Mouse (Mus musculus): Measurements from ENCODE around the gene Ficd. TPM values are rescaled to one million over a fixed set of nuclear protein-coding genes. Genes with fewer than 3 reads are reported as not detected.
"Not testable (repeated sequence)": the region's sequence is repeated elsewhere in the genome, so short reads cannot be mapped to it uniquely, and the experiment has no call there.

Gene Ficd
- polyA plus RNA-seq, 1 experiment from 2014 or later, result 3.3 TPM

DNA sequence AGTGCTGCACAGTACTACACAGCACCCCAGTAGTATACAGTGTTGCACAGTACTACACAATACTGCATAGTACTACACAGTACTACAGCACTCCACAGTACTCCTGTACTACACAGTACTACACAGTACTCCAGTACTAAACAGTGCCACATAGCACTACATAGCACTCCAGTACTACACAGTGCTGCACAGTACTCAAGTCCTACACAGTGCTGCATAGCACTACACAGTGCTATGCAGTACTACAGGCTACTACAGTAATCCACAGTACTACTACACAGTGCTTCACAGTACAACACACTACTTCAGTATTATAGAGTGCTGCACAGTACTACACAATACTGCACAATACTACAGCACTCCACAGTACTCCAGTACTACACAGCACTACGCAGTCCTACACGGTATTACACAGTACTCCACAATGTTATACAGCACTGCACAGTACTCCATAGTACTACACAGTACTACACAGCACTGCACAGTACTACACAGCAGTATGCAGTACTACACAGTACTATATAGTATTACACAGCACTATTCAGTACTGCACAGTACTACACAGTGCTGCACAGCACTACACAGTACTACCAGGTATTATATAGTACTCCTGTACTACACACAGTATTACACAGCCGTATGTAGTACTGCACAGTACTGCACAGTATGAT is 44.6 kb downstream of the Ficd start:
- Histone ChIP-seq H3K4me1 (0 out of 2 replicates have a peak, but pooled peaks cover 5% of the 10 kb centered on the region), H3K9me3 (replicated peaks) (no peaks in the 10 kb centered on the region), H3K27ac (no peak overlapping the region), H3K4me3 (no peak overlapping the region), H3K4me2 (no peak overlapping the region), H3K27me3 (replicated peaks) (peaks cover 28% of the 10 kb centered on the region), H3K9ac (no peak overlapping the region), H3K36me3 (peaks cover 33% of the 10 kb centered on the region)
- peak; percentile 33; the same call in 1 of the 2 replicates for ATAC-seq
- WGBS (ENCODE audit: insufficient replicate concordance), result 81% methylated on average over 3 of the region's 3 CpGs

DNA sequence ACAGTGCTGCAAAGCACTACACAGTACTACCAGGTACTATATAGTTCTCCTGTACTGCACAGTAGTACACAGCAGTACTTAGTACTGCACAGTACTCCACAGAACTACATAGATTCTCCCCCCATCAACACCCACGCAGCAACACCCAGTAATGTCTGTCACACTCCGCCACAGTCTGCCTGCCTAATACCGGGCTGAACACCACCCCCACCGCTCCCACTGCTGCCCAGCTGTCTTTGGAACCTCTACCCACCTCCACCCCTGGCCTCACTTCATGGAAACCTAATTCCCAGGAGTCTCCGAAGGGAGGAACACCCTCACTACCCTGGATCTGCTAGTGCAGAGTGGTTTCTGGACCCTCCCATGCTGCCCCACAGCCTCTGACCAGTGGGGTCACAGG is 45.2 kb downstream of the Ficd start:
- Histone ChIP-seq H3K36me3 (peaks cover 27% of the 10 kb centered on the region), H3K9ac (no peak overlapping the region), H3K4me2 (no peak overlapping the region), H3K4me1 (0 out of 2 replicates have a peak, but pooled peaks cover 5% of the 10 kb centered on the region), H3K4me3 (no peak overlapping the region), H3K27ac (no peak overlapping the region), H3K9me3 (replicated peaks) (no peaks in the 10 kb centered on the region), H3K27me3 (replicated peaks) (peaks cover 28% of the 10 kb centered on the region)
- WGBS (ENCODE audit: insufficient replicate concordance), result 78% methylated on average over 5 of the region's 5 CpGs
- no peak for ATAC-seq

DNA sequence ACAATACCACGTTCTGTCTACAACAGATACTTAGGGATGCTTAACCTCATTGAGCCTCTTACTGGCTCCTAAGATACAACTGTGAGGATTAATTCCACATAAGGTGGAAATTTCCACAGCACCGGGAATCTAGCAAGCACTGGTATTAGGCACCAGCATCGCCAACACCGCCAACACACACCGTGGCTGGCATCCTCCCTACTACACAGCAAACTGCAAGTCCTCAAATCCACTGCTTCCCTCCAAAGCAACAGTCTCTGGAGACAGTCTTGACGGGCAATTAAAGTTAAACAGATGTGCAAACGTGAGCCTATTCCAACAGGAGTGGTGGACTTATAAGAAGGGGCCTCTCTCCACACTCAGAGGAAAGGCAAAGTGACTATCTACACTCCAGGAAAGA is 45.7 kb downstream of the Ficd start:
- Histone ChIP-seq H3K36me3 (peaks cover 22% of the 10 kb centered on the region), H3K9me3 (replicated peaks) (no peaks in the 10 kb centered on the region), H3K27me3 (replicated peaks) (peaks cover 28% of the 10 kb centered on the region), H3K4me2 (no peak overlapping the region), H3K9ac (no peak overlapping the region), H3K4me3 (no peak overlapping the region), H3K4me1 (0 out of 2 replicates have a peak, but pooled peaks cover 5% of the 10 kb centered on the region), H3K27ac (no peak overlapping the region)
- ATAC-seq, result no peak
- WGBS (ENCODE audit: insufficient replicate concordance), result 72% methylated on average over 7 of the region's 7 CpGs

DNA sequence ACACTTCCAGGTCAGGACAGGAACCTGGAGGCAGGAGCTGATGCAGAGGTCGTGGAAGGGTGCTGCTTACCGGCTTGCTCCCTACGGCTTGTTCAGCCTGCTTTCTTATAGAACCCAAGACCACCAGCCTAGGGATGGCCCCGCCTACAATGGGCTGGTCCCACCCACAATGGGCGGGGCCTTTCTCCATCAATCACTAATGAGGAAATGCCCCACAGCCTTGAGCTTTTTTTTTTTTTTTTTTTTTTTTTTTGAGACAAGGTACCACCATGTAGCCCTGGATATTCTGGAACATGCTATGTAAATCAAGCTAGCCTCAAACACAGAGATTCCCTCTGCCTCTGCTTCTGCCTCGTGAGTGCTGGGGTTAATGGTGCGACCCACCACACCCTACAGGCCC is 46.3 kb downstream of the Ficd start:
- no peak overlapping the region for H3K27ac ChIP-seq
- no peak overlapping the region for H3K9ac ChIP-seq
- H3K36me3 ChIP-seq, result peaks cover 16% of the 10 kb centered on the region
- ATAC-seq, result no peak
- H3K27me3 ChIP-seq (replicated peaks), result peaks cover 28% of the 10 kb centered on the region
- H3K4me3 ChIP-seq, result no peak overlapping the region
- WGBS (ENCODE audit: insufficient replicate concordance), result 67% methylated on average over 7 of the region's 7 CpGs
- no peak overlapping the region for H3K4me2 ChIP-seq
- H3K4me1 ChIP-seq, result 0 out of 2 replicates have a peak, but pooled peaks cover 5% of the 10 kb centered on the region
- H3K9me3 ChIP-seq (replicated peaks), result no peaks in the 10 kb centered on the region

DNA sequence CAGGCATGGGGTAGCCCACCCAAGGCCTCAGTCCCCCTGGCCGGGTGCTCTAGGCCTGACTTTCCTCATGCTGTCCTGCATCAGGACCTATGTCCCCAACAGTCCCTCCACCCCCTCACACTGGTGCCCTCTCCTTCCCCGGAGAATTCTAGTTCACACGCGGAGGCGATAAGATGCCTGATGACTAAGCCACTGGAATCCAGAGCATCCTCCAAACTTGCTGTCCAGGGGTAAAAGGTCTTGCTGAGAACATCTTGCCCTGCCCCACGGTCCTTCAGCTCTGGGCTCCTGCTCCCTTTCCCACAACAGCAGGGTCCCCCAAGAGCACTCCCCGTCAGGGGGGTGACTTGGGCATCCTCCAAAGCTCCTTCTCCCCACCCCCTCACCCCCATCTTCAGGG is 47.0 kb downstream of the Ficd start:
- Histone ChIP-seq H3K9ac (no peak overlapping the region), H3K36me3 (peaks cover 9% of the 10 kb centered on the region), H3K4me2 (no peak overlapping the region), H3K4me3 (no peak overlapping the region), H3K27me3 (replicated peaks) (peaks cover 28% of the 10 kb centered on the region), H3K4me1 (0 out of 2 replicates have a peak, but pooled peaks cover 5% of the 10 kb centered on the region), H3K9me3 (replicated peaks) (no peaks in the 10 kb centered on the region), H3K27ac (no peak overlapping the region)
- ATAC-seq, result no peak
- 64% methylated on average over 7 of the region's 7 CpGs for WGBS (ENCODE audit: insufficient replicate concordance)

DNA sequence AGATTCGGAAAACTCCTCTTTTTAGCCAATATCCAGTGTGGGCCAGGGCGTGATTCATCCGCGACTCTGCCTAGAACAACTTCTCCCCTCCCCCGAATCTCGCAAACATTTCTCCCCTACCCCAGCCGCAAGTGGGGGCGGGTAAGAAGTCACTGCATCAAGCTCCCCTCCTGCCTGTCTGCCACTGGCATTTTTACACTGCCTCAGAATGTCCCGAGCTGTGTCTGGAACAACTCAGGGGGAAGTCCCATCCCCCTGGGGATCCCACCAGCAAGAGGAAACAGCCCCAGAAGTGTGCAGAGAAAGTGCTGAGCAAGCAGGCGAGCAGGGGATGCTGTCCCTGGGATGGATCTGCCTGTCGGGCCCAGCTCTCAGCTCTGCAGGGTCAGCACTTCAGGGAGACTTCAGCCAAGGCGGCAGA is 48.0 kb downstream of the Ficd start:
- Histone ChIP-seq H3K27ac (peak overlapping the region; percentile 50; the same call in 1 of the 2 replicates), H3K4me2 (no peak overlapping the region), H3K9ac (no peak overlapping the region), H3K9me3 (replicated peaks) (no peaks in the 10 kb centered on the region), H3K27me3 (replicated peaks) (peaks cover 28% of the 10 kb centered on the region), H3K4me3 (no peak overlapping the region), H3K36me3 (peaks cover under 1% of the 10 kb centered on the region), H3K4me1 (peaks cover 6% of the 10 kb centered on the region; the same call in 1 of the 2 replicates)
- ATAC-seq, result no peak
- 18% methylated on average over 12 of the region's 12 CpGs for WGBS (ENCODE audit: insufficient replicate concordance)

DNA sequence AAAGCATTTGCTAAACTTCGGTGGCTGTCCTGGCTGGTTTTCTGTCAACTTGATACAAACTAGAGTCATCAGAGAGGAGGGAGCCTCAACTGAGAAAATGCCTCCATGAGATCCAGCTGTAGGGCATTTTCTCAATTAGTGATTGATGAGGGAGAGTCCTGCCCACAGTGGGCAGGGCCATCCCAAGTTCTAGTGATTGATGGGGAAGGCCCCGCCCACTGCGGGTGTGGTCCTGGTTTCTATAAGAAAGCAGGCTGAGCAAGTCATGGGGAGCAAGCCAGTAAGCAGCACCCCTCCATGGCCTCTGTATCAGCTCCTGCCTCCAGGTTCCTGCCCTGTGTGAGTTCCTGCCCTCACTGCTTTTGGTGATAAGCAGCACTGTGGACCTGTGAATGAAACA is 48.5 kb downstream of the Ficd start:
- H3K4me1 ChIP-seq, result peaks cover 11% of the 10 kb centered on the region; the same call in 1 of the 2 replicates
- H3K27me3 ChIP-seq (replicated peaks), result peaks cover 28% of the 10 kb centered on the region
- H3K4me3 ChIP-seq; ATAC-seq; H3K9me3 ChIP-seq (replicated peaks); H3K27ac ChIP-seq; H3K9ac ChIP-seq; H3K4me2 ChIP-seq; H3K36me3 ChIP-seq: not testable (repeated sequence)
- 30% methylated on average over 3 of the region's 3 CpGs for WGBS (ENCODE audit: insufficient replicate concordance)

GRCm38 (mm10) chr5:113786985-113787384 is 51.4 kb downstream of the Ficd start:
- peaks cover 28% of the 10 kb centered on the region for H3K27me3 ChIP-seq (replicated peaks)
- no peak for ATAC-seq
- no peaks in the 10 kb centered on the region for H3K36me3 ChIP-seq
- no peaks in the 10 kb centered on the region for H3K9me3 ChIP-seq (replicated peaks)
- H3K27ac ChIP-seq, result no peak overlapping the region
- H3K9ac ChIP-seq, result no peak overlapping the region
- WGBS (ENCODE audit: insufficient replicate concordance), result 27% methylated on average over 5 of the region's 5 CpGs
- H3K4me1 ChIP-seq, result peaks cover 32% of the 10 kb centered on the region
- no peak overlapping the region for H3K4me3 ChIP-seq
- H3K4me2 ChIP-seq, result no peak overlapping the region

GRCm38 (mm10) chr5:113788645-113789044 is 53.0 kb downstream of the Ficd start:
- Histone ChIP-seq H3K4me3 (no peak overlapping the region), H3K9ac (no peak overlapping the region), H3K27me3 (replicated peaks) (peaks cover 16% of the 10 kb centered on the region), H3K9me3 (replicated peaks) (no peaks in the 10 kb centered on the region), H3K36me3 (no peaks in the 10 kb centered on the region), H3K27ac (no peak overlapping the region; the same call in 1 of the 2 replicates), H3K4me1 (peaks cover 32% of the 10 kb centered on the region), H3K4me2 (no peak overlapping the region)
- 52% methylated on average over 6 of the region's 6 CpGs for WGBS (ENCODE audit: insufficient replicate concordance)
- ATAC-seq, result no peak

DNA sequence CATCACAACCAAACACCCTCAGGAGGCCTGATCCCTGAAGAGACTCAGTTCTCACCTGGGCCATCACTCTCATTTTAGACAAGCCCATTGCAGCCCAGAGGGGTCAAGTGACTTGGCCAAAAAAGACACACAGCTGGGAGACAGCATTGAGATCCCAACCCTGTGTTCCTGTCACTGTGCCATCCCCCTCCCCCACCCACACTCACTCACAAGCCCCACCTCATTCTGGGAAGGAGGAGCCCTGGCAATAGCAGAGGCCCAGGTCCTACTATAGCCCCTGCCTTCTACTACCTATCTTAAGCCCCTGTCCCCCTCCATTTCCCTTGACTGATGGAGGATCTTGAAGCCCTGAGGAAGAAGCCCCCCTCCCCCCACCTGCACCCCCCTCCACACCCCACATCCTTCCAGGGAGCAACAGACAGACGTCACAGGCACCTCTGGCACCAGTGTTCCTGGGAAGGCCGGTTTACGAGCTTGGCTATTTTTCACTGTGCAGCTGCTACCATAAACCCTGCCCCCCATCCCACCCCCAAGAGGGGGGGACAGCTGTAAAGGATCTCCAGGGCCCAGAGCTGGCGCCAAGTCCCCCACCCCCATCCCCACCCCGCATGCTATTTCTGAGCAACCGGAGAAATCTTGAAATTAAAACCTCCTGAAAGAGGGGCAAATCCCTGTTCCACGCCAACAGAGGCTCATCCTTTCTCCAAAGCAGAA is 53.6 kb downstream of the Ficd start:
- ATAC-seq, result no peak
- no peak overlapping the region; the same call in 1 of the 2 replicates for H3K27ac ChIP-seq
- WGBS (ENCODE audit: insufficient replicate concordance), result 57% methylated on average over 7 of the region's 7 CpGs
- peaks cover 32% of the 10 kb centered on the region for H3K4me1 ChIP-seq
- H3K4me3 ChIP-seq, result no peak overlapping the region
- H3K4me2 ChIP-seq, result no peak overlapping the region
- no peaks in the 10 kb centered on the region for H3K9me3 ChIP-seq (replicated peaks)
- no peak overlapping the region for H3K9ac ChIP-seq
- no peaks in the 10 kb centered on the region for H3K36me3 ChIP-seq
- peaks cover 10% of the 10 kb centered on the region for H3K27me3 ChIP-seq (replicated peaks)

Measured in liver, embryonic 12.5 days (tissue).